Mouse (Mus musculus) limb, embryonic 13.5 days (tissue): Measurements from ENCODE around the gene Tctn1. TPM values are rescaled to one million over a fixed set of nuclear protein-coding genes. Genes with fewer than 3 reads are reported as not detected.

Experiments used
- polyA plus RNA-seq: library from polyadenylated mRNA; unstranded; fragments of >200 nt; fragmentation: Nextera tagmentation; extraction: Ambion mirVana; gene quantifications from 2 replicates; pipeline ENCODE4 v1.2.1, GENCODE M21; 2015

The Tctn1 gene
- polyA plus RNA-seq, 1 experiment from 2014 or later, result 5.8 TPM

Other genes starting within 250 kb of the Tctn1 start
- gene Cux2, start 214.4 kb downstream of the Tctn1 start, polyA plus RNA-seq, result 3.8 and 4.1 TPM in 2 replicates
- gene Myl2, start 163.5 kb downstream of the Tctn1 start, polyA plus RNA-seq, result 0.61 and 1.0 TPM in 2 replicates
- 0.14 TPM in 1 of 2 replicates, not detected in the other for gene Ccdc63, start 123.6 kb downstream of the Tctn1 start, polyA plus RNA-seq
- gene Ppp1cc, start 106.2 kb downstream of the Tctn1 start, polyA plus RNA-seq, result 231 and 235 TPM in 2 replicates
- gene Hvcn1, start 57.7 kb downstream of the Tctn1 start, polyA plus RNA-seq, result 9.6 and 9.8 TPM in 2 replicates
- 8.5 and 8.8 TPM in 2 replicates for gene Pptc7, start 19.9 kb upstream of the Tctn1 start, polyA plus RNA-seq
- 17.1 TPM in 2 replicates for gene Rad9b, start 89.8 kb upstream of the Tctn1 start, polyA plus RNA-seq
- gene Vps29, start 89.9 kb upstream of the Tctn1 start, polyA plus RNA-seq, result 185 and 193 TPM in 2 replicates
- 78.2 and 81.9 TPM in 2 replicates for gene Gpn3, start 107.4 kb upstream of the Tctn1 start, polyA plus RNA-seq
- gene Fam216a, start 107.9 kb upstream of the Tctn1 start, polyA plus RNA-seq, result 85.3 and 89.6 TPM in 2 replicates
- 99.4 and 106 TPM in 2 replicates for gene Arpc3, start 127.4 kb upstream of the Tctn1 start, polyA plus RNA-seq
- gene Anapc7, start 157.2 kb upstream of the Tctn1 start, polyA plus RNA-seq, result 56.2 and 59.1 TPM in 2 replicates
- 27.0 and 28.3 TPM in 2 replicates for gene Atp2a2, start 237.8 kb upstream of the Tctn1 start, polyA plus RNA-seq